Mouse (Mus musculus) C2C12 (cell line): Measurements from ENCODE around the gene Gm20388.

Source experiments
- CEBPB ChIP-seq: IDR thresholded peaks from one replicate; pipeline ENCODE4 v1.6.1; 2011; ENCODE audit warnings: low read depth, mild to moderate bottlenecking, control low read depth, moderate library complexity
- CTCF ChIP-seq: IDR thresholded peaks from one replicate; pipeline ENCODE4 v1.5.1; 2011; ENCODE audit not compliant: control insufficient read depth, insufficient read depth, insufficient read length
- FOSL1 ChIP-seq: IDR thresholded peaks from one replicate; pipeline ENCODE4 v1.8.0; 2011; ENCODE audit warnings: mild to moderate bottlenecking, low read length; ENCODE audit not compliant: poor library complexity, insufficient read depth, severe bottlenecking
- MAX ChIP-seq: IDR thresholded peaks from one replicate; pipeline ENCODE4 v1.6.1; 2011; ENCODE audit warnings: mild to moderate bottlenecking, control low read depth
- MYOD1 ChIP-seq: IDR thresholded peaks from one replicate; pipeline ENCODE4 v1.6.1; 2011; ENCODE audit warnings: low read depth; ENCODE audit not compliant: control insufficient read depth, insufficient read length
- MYOG ChIP-seq: IDR thresholded peaks from one replicate; pipeline ENCODE4 v1.6.1; 2011; ENCODE audit not compliant: control insufficient read depth, insufficient read length; ENCODE audit errors: extremely low read depth

- TF ChIP-seq CTCF (no peak), MYOD1 (no peak), CEBPB (no peak), MAX (no peak), FOSL1 (no peak), MYOG (no peak)
Measured at GRCm38 (mm10) chr8:123025951-123026351, 3115.3 kb downstream of the Gm20388 start.
